8 mouse cellular contexts compared by ENCODE assay signal in the genomic region with DNA sequence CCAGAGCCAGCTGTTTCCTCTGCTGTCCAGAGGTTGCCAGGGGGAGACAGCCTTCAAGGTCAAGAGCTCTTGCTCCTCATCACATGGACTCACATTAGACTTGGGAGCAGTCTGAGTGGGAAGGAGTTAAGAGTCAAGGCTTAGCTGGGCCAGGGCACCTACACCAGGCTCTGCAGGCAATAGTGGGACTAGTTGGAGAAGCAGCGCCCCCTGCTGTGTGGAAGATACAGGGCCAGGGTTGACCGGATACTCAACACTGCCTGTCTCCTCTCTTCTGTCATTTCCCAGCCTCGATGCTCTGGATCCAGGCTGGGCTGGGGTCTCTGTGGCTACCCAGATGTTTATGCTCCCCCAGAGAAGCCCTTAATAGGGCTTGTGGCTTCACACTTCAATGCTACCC. TPM values are rescaled to one million over a fixed set of nuclear protein-coding genes. Genes with fewer than 3 reads are reported as not detected.
A peak's percentile ranks its signal among the peaks of the same experiment; 100 is the strongest.
DNase-seq lines count a peak whose midpoint lies in the region; ATAC-seq and TF ChIP-seq lines count a peak whose summit lies in the region.

No protein-coding gene starts in this region.

- no peaks in the 10 kb centered on the region for H3K9me3 ChIP-seq in midbrain, postnatal 0 days (ENCODE audit: low read length)
- no peaks in the 10 kb centered on the region for H3K9me3 ChIP-seq in midbrain, embryonic 15.5 days
- H3K9me3 ChIP-seq in lung, postnatal 0 days (ENCODE audit: low read length): no peaks in the 10 kb centered on the region

- H3K27me3 ChIP-seq in midbrain, postnatal 0 days (ENCODE audit: insufficient read depth, low read length): 0 out of 2 replicates have a peak, but pooled peaks cover 7% of the 10 kb centered on the region
- peaks cover 11% of the 10 kb centered on the region; the same call in 1 of the 2 replicates for H3K27me3 ChIP-seq in midbrain, embryonic 15.5 days (replicated peaks)
- 0 out of 2 replicates have a peak, but pooled peaks cover 4% of the 10 kb centered on the region for H3K27me3 ChIP-seq in lung, postnatal 0 days (replicated peaks; ENCODE audit: insufficient read depth, low read length)

- no peak for TF ChIP-seq EP300 in lung, postnatal 0 days (IDR thresholded peaks at IDR 0.05)

- peak; percentile 22 to 39 for DNase-seq in cerebellum, adult 18-20 months
- no peak for DNase-seq in cerebellum, adult 11-12 months
- DNase-seq in midbrain, postnatal 0 days (ENCODE audit: low spot score): peak; percentile 56
- DNase-seq in c-Kit-positive CD71-positive TER-119-positive erythroid progenitor cells, embryonic 14.5 days (ENCODE audit: low spot score): peak; percentile 37
- peak; percentile 75 to 81 for DNase-seq in kidney, postnatal 25 days
- DNase-seq in lung, postnatal 0 days (ENCODE audit: low spot score): peak; percentile 60
- DNase-seq in yolk sac, embryonic 10.5 days (ENCODE audit: low spot score): peak; percentile 35

- TF ChIP-seq CTCF in midbrain, postnatal 0 days (IDR thresholded peaks at IDR 0.05): peak; percentile 60
- peak; percentile 77 for TF ChIP-seq CTCF in lung, postnatal 0 days (IDR thresholded peaks at IDR 0.05)

- no peak overlapping the region for H3K9ac ChIP-seq in midbrain, postnatal 0 days (replicated peaks; ENCODE audit: low read length, poor library complexity, severe bottlenecking)
- H3K9ac ChIP-seq in midbrain, embryonic 15.5 days: no peak overlapping the region
- no peak overlapping the region for H3K9ac ChIP-seq in lung, postnatal 0 days (replicated peaks; ENCODE audit: low read depth)

- 30% methylated on average over 3 of the region's 3 CpGs for WGBS in midbrain, postnatal 0 days
- 36% methylated on average over 3 of the region's 3 CpGs for WGBS in midbrain, embryonic 15.5 days
- WGBS in lung, postnatal 0 days: 11% methylated on average over 3 of the region's 3 CpGs

- ATAC-seq in midbrain, postnatal 0 days (ENCODE audit: low FRiP score): no peak
- no peak for ATAC-seq in midbrain, embryonic 15.5 days (replicated peaks)
- ATAC-seq in lung, postnatal 0 days: 0 out of 2 replicates have a peak, but pooled peaks have one; percentile 24

- H3K27ac ChIP-seq in midbrain, postnatal 0 days (ENCODE audit: low read depth, low read length): no peak overlapping the region
- no peak overlapping the region for H3K27ac ChIP-seq in midbrain, embryonic 15.5 days
- H3K27ac ChIP-seq in lung, postnatal 0 days (ENCODE audit: low read length): no peak overlapping the region

- no peaks in the 10 kb centered on the region for H3K4me1 ChIP-seq in midbrain, postnatal 0 days (ENCODE audit: insufficient read depth, low read length)
- H3K4me1 ChIP-seq in midbrain, embryonic 15.5 days: peaks cover 9% of the 10 kb centered on the region; the same call in 1 of the 2 replicates
- H3K4me1 ChIP-seq in lung, postnatal 0 days (ENCODE audit: insufficient read depth, low read depth, low read length): 0 out of 2 replicates have a peak, but pooled peaks cover 5% of the 10 kb centered on the region

- no peak overlapping the region for H3K4me3 ChIP-seq in midbrain, postnatal 0 days (ENCODE audit: low read depth, low read length)
- H3K4me3 ChIP-seq in midbrain, embryonic 15.5 days: no peak overlapping the region
- H3K4me3 ChIP-seq in lung, postnatal 0 days (ENCODE audit: low read depth, low read length): no peak overlapping the region

- H3K4me2 ChIP-seq in midbrain, postnatal 0 days (ENCODE audit: low read depth, low read length, poor library complexity, severe bottlenecking): no peak overlapping the region
- H3K4me2 ChIP-seq in midbrain, embryonic 15.5 days: no peak overlapping the region
- H3K4me2 ChIP-seq in lung, postnatal 0 days (replicated peaks; ENCODE audit: low read depth, low read length): no peak overlapping the region

- peaks cover 14% of the 10 kb centered on the region; the same call in 1 of the 2 replicates for H3K36me3 ChIP-seq in midbrain, postnatal 0 days (ENCODE audit: insufficient read depth, low read length)
- H3K36me3 ChIP-seq in midbrain, embryonic 15.5 days (replicated peaks): 0 out of 2 replicates have a peak, but pooled peaks cover 8% of the 10 kb centered on the region
- no peaks in the 10 kb centered on the region for H3K36me3 ChIP-seq in lung, postnatal 0 days (ENCODE audit: insufficient read depth, low read length)

RNA-seq across cellular contexts. Expression of a gene that starts 3.6 kb away (rescaled TPM):
- total RNA-seq in midbrain, postnatal 0 days (2014; rRNA removed): 1.7 and 2.2 TPM in 2 replicates
- polyA plus RNA-seq in midbrain, postnatal 0 days (2015; fragmentation: Nextera tagmentation; extraction: Ambion mirVana): 0.91 and 0.94 TPM in 2 replicates
- polyA plus RNA-seq in midbrain, embryonic 15.5 days (2015; fragmentation: Nextera tagmentation; extraction: Ambion mirVana): 0.62 and 0.79 TPM in 2 replicates
- polyA plus RNA-seq in lung, postnatal 0 days (2015; fragmentation: Nextera tagmentation; extraction: Ambion mirVana): 5.0 and 5.9 TPM in 2 replicates

RNA-seq across cellular contexts. Expression of a gene that starts 40.2 kb away (rescaled TPM):
- 19.8 and 20.9 TPM in 2 replicates for total RNA-seq in midbrain, postnatal 0 days (2014; rRNA removed)
- polyA plus RNA-seq in midbrain, postnatal 0 days (2015; fragmentation: Nextera tagmentation; extraction: Ambion mirVana): 20.5 and 21.8 TPM in 2 replicates
- polyA plus RNA-seq in midbrain, embryonic 15.5 days (2015; fragmentation: Nextera tagmentation; extraction: Ambion mirVana): 25.5 and 27.8 TPM in 2 replicates
- polyA plus RNA-seq in lung, postnatal 0 days (2015; fragmentation: Nextera tagmentation; extraction: Ambion mirVana): 18.0 and 18.7 TPM in 2 replicates

RNA-seq across cellular contexts. Expression of a gene that starts 40.4 kb away (rescaled TPM):
- total RNA-seq in midbrain, postnatal 0 days (2014; rRNA removed): 61.4 and 84.7 TPM in 2 replicates
- 279 and 299 TPM in 2 replicates for polyA plus RNA-seq in midbrain, postnatal 0 days (2015; fragmentation: Nextera tagmentation; extraction: Ambion mirVana)
- 324 and 334 TPM in 2 replicates for polyA plus RNA-seq in midbrain, embryonic 15.5 days (2015; fragmentation: Nextera tagmentation; extraction: Ambion mirVana)
- polyA plus RNA-seq in lung, postnatal 0 days (2015; fragmentation: Nextera tagmentation; extraction: Ambion mirVana): 362 and 394 TPM in 2 replicates
